Mouse (Mus musculus) MEL (cell line): ENCODE measurements at regions not wholly inside any gene's neighbourhood (a gene's known extent, or its start where the extent isn't known, plus 50 kb on each side); places are given as distances from the start of the nearest gene placed in this dataset.
A peak's percentile ranks its signal among the peaks of the same experiment; 100 is the strongest.

Experiments
- DNase-seq: peaks from one replicate; pipeline ENCODE4 v3.0.0; 2011; ENCODE audit warnings: low read depth, low spot score
- H3K27ac ChIP-seq: 2 replicates; pipeline ENCODE4 v1.5.1; 2012; ENCODE audit warnings: low read depth, mild to moderate bottlenecking, control low read depth, low read length, moderate library complexity; ENCODE audit not compliant: control insufficient read depth
- H3K27me3 ChIP-seq, 2 experiments: fragments of 150-350 bp in 1 of 2; sonication (generic) in 1 of 2; 2 replicates each; pipeline ENCODE4 v1.6.1; 2012; ENCODE audit warnings: low read length in 2 of 2, mild to moderate bottlenecking in 2 of 2, improper control_type of control experiment in 1 of 2, moderate library complexity in 1 of 2; ENCODE audit not compliant: insufficient read depth in 2 of 2, control insufficient read depth in 1 of 2
- H3K36me3 ChIP-seq, 2 experiments: 2 replicates each; pipeline ENCODE4 v1.6.1; 2012 to 2014; ENCODE audit warnings: low read length in 2 of 2, improper control_type of control experiment in 1 of 2, inconsistent platforms in 1 of 2, mild to moderate bottlenecking in 1 of 2; ENCODE audit not compliant: insufficient read depth in 2 of 2, control insufficient read depth in 1 of 2
- H3K4me1 ChIP-seq, 2 experiments: fragments of 150-350 bp in 1 of 2; sonication (generic) in 1 of 2; 2 replicates each; pipeline ENCODE4 v1.6.1; 2012; ENCODE audit warnings: low read length in 2 of 2, improper control_type of control experiment in 1 of 2, mild to moderate bottlenecking in 1 of 2; ENCODE audit not compliant: insufficient read depth in 2 of 2, control insufficient read depth in 1 of 2
- H3K4me3 ChIP-seq, 2 experiments: fragments of 150-350 bp in 1 of 2; sonication (generic) in 1 of 2; 2 replicates each; pipeline ENCODE4 v1.5.1; 2012; ENCODE audit warnings: low read depth in 2 of 2, low read length in 2 of 2, mild to moderate bottlenecking in 2 of 2, moderate library complexity in 2 of 2, control low read depth in 1 of 2, improper control_type of control experiment in 1 of 2; ENCODE audit not compliant: control insufficient read depth in 1 of 2, insufficient read depth in 1 of 2
- H3K79me2 ChIP-seq: 2 replicates; pipeline ENCODE4 v1.6.1; 2012; ENCODE audit warnings: mild to moderate bottlenecking, low read length, moderate library complexity; ENCODE audit not compliant: control insufficient read depth, poor library complexity, insufficient read depth
- H3K9ac ChIP-seq: 2 replicates; pipeline ENCODE4 v1.6.1; 2012; ENCODE audit warnings: low read depth, mild to moderate bottlenecking, control low read depth, low read length, moderate library complexity; ENCODE audit not compliant: control insufficient read depth, poor library complexity, severe bottlenecking
- H3K9me3 ChIP-seq: fragments of 150-350 bp; sonication (generic); replicated peaks from 2 replicates; pipeline ENCODE4 v1.6.1; 2012; ENCODE audit warnings: mild to moderate bottlenecking, low read length, improper control_type of control experiment, moderate library complexity; ENCODE audit not compliant: insufficient read depth
- CTCF ChIP-seq, 3 experiments: IDR thresholded peaks in 2 of 3; conservative IDR thresholded peaks in 1 of 3; 2 replicates each; pipeline ENCODE4 v1.5.1; 2011 to 2012; ENCODE audit warnings: low read length in 3 of 3, low read depth in 2 of 3, mild to moderate bottlenecking in 2 of 3, improper control_type of control experiment in 1 of 3, inconsistent platforms in 1 of 3, mixed read lengths in 1 of 3, moderate library complexity in 1 of 3; ENCODE audit not compliant: control insufficient read depth in 1 of 3, insufficient read depth in 1 of 3, poor library complexity in 1 of 3, severe bottlenecking in 1 of 3
- ELF1 ChIP-seq: IDR thresholded peaks from 2 replicates; pipeline ENCODE4 v1.6.1; 2014; ENCODE audit warnings: low read depth, mild to moderate bottlenecking, inconsistent platforms, low read length, improper control_type of control experiment, moderate library complexity
- ETS1 ChIP-seq: IDR thresholded peaks from 2 replicates; pipeline ENCODE4 v1.6.1; 2012; ENCODE audit warnings: low read depth, mild to moderate bottlenecking, inconsistent platforms, low read length, improper control_type of control experiment, moderate library complexity
- HCFC1 ChIP-seq: IDR thresholded peaks from 2 replicates; pipeline ENCODE4 v1.6.1; 2012; ENCODE audit warnings: low read depth, mild to moderate bottlenecking, inconsistent platforms, low read length, improper control_type of control experiment, moderate library complexity
- KAT2A ChIP-seq: conservative IDR thresholded peaks from 2 replicates; pipeline ENCODE4 v1.6.1; 2012; ENCODE audit warnings: low read depth, low read length, improper control_type of control experiment, inconsistent platforms
- MYB ChIP-seq: IDR thresholded peaks from 2 replicates; pipeline ENCODE4 v1.6.1; 2011; ENCODE audit warnings: mild to moderate bottlenecking, low read depth, low read length, improper control_type of control experiment
- POLR2AphosphoS2 ChIP-seq: IDR thresholded peaks from 2 replicates; pipeline ENCODE4 v1.6.1; 2011; ENCODE audit warnings: low read length, improper control_type of control experiment
- TAL1 ChIP-seq: IDR thresholded peaks from 2 replicates; pipeline ENCODE4 v1.6.1; 2012; ENCODE audit warnings: mild to moderate bottlenecking, inconsistent platforms, low read length, moderate library complexity, mixed read lengths
- TBP ChIP-seq: IDR thresholded peaks from 2 replicates; pipeline ENCODE4 v1.8.0; 2011; ENCODE audit warnings: low read depth, low read length, improper control_type of control experiment
- USF1 ChIP-seq: IDR thresholded peaks from 2 replicates; pipeline ENCODE4 v1.6.1; 2014; ENCODE audit warnings: low read depth, mild to moderate bottlenecking, inconsistent platforms, low read length, improper control_type of control experiment, moderate library complexity
- ZNF384 ChIP-seq: IDR thresholded peaks from 2 replicates; pipeline ENCODE4 v1.6.1; 2012; ENCODE audit warnings: low read depth, mild to moderate bottlenecking, inconsistent platforms, low read length, improper control_type of control experiment

GRCm38 (mm10) chr16:50125564-50125963 is 306.6 kb downstream of the Bbx start:
- Histone ChIP-seq H3K79me2 (no peaks in the 10 kb centered on the region), H3K27me3 (no peaks in the 10 kb centered on the region; a peak in 1 of 4 replicates), H3K4me1 (no peaks in the 10 kb centered on the region)
- no peak for TF ChIP-seq KAT2A
- no peak for TF ChIP-seq ZNF384
- TF ChIP-seq TAL1 = no peak
- TF ChIP-seq ELF1 = no peak
- TF ChIP-seq HCFC1 = no peak
- no peak for TF ChIP-seq MYB
- TF ChIP-seq USF1 = no peak
- TF ChIP-seq TBP = no peak
- TF ChIP-seq ETS1 = no peak
- no peak for TF ChIP-seq POLR2AphosphoS2
- TF ChIP-seq, all 39 proteins: peak for 0
- H3K27ac ChIP-seq = no peak overlapping the region
- no peaks in the 10 kb centered on the region for H3K9me3 ChIP-seq
- H3K9ac ChIP-seq = no peak overlapping the region
- H3K36me3 ChIP-seq = no peaks in the 10 kb centered on the region
- H3K4me3 ChIP-seq = no peak overlapping the region
- no peak for DNase-seq

- H3K27me3 ChIP-seq = no peaks in the 10 kb centered on the region; a peak in 1 of 4 replicates
- no peaks in the 10 kb centered on the region for H3K9me3 ChIP-seq
- peak; percentile 60 for DNase-seq
- TF ChIP-seq CTCF (IDR thresholded peaks at IDR 0.05 in 2 of 3, conservative IDR thresholded peaks at IDR 0.05 in 1 of 3; ENCODE audit: control insufficient read depth in 1 of 3, insufficient read depth in 1 of 3, low read depth in 2 of 3, low read length in 3 of 3, poor library complexity in 1 of 3, severe bottlenecking in 1 of 3) = no peak
- H3K27ac ChIP-seq = no peak overlapping the region
- no peak overlapping the region for H3K9ac ChIP-seq
- H3K79me2 ChIP-seq = no peaks in the 10 kb centered on the region
- no peaks in the 10 kb centered on the region for H3K36me3 ChIP-seq
- H3K4me3 ChIP-seq = no peak overlapping the region
- H3K4me1 ChIP-seq = no peaks in the 10 kb centered on the region
These were observed 300.8 kb downstream of the Bbx start for GRCm38 (mm10) chr16:50131406-50131805.
